Mouse (Mus musculus): Measurements from ENCODE around the gene Qk.

DNA sequence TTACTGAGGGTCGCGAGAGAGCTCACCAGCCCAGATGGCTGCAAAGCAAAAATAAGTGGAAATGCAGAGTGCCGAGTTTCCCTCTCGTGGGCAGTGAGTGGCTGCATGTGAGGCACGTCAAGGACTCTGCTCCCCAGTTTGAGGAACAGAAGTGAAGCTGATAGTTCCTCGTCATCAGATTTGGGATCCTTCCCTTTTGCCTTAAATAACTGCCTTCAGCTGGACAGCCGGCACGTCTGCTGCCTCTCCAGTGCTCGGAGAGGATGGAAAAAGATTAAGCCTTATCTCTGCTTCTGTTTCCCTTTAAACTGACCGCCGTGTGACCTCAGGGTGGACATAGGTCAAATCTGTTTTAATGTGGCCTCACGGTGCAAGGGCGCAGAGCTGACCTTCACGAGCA lies 39.8 kb upstream of the Qk start:
- TF ChIP-seq CTCF (conservative IDR thresholded peaks at IDR 0.05; ENCODE audit: insufficient read depth, insufficient read length, low read depth, low read length): no peak
- no peak for TF ChIP-seq POLR2A (IDR thresholded peaks at IDR 0.05; ENCODE audit: low read depth, low read length)

All from kidney, adult 2 months (tissue).